In the genomic region with DNA sequence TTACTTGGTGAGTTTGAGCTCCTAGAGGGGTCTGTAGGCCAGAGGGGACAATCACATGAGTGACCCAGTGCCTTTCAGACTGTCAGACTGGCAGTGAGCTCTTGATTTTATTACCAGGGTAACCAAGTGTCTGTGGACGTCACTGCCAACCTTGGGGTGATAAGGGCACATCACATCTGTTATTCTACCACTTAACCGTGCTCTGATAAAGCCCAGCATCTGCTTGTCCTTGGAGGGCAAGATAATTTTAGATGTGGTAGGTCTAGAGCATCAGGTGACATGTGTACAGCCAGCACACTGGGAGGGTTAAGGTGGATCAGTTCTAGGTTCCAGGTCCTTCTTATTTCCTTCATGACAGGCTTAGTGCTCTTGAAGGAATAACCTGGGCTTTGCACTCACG, we compare ENCODE assay signal across 15 mouse cellular contexts.
DNase-seq lines count a peak whose midpoint lies in the region; ATAC-seq lines count a peak whose summit lies in the region.
"Had no signal": no experiment of that assay in that cellular context is flagged by ENCODE, and none has a peak within 500 bp of the region (broad histone marks: within the 10 kb centered on the region; RNA-seq: fewer than 3 reads in every experiment).

No protein-coding gene starts in this region.

- H3K36me3 ChIP-seq in heart, embryonic 12.5 days, result 0 out of 2 replicates have a peak, but pooled peaks cover 2% of the 10 kb centered on the region
- no peaks in the 10 kb centered on the region for H3K36me3 ChIP-seq in midbrain, embryonic 16.5 days (ENCODE audit: control insufficient read depth, insufficient read depth, low read length)
- H3K36me3 ChIP-seq: forebrain, embryonic 15.5 days; limb, embryonic 10.5 days; lung, embryonic 15.5 days; neural tube, embryonic 15.5 days had no signal

- no peak overlapping the region for H3K9ac ChIP-seq in heart, embryonic 12.5 days
- H3K9ac ChIP-seq in midbrain, embryonic 16.5 days (ENCODE audit: low read depth, low read length), result no peak overlapping the region
- H3K9ac ChIP-seq: forebrain, embryonic 15.5 days; lung, embryonic 15.5 days; neural tube, embryonic 15.5 days had no signal

- H3K9me3 ChIP-seq in heart, embryonic 12.5 days (replicated peaks), result no peaks in the 10 kb centered on the region
- no peaks in the 10 kb centered on the region for H3K9me3 ChIP-seq in midbrain, embryonic 16.5 days (replicated peaks; ENCODE audit: control insufficient read depth, low read length, poor library complexity, severe bottlenecking)
- H3K9me3 ChIP-seq: forebrain, embryonic 15.5 days; limb, embryonic 10.5 days; lung, embryonic 15.5 days; neural tube, embryonic 15.5 days had no signal

- ATAC-seq in heart, embryonic 12.5 days (ENCODE audit: insufficient number of reproducible peaks, low FRiP score), result no peak
- ATAC-seq in megakaryocyte, adult 5-6 weeks (ENCODE audit: poor library complexity, severe bottlenecking), result peak; percentile 15; the same call in 1 of the 2 replicates
- no peak for ATAC-seq in midbrain, embryonic 16.5 days
- ATAC-seq: forebrain, embryonic 15.5 days had no signal

- H3K27me3 ChIP-seq in heart, embryonic 12.5 days (replicated peaks), result no peaks in the 10 kb centered on the region
- no peaks in the 10 kb centered on the region for H3K27me3 ChIP-seq in midbrain, embryonic 16.5 days (ENCODE audit: control insufficient read depth, insufficient read depth, low read depth, low read length)
- H3K27me3 ChIP-seq: forebrain, embryonic 15.5 days; lung, embryonic 15.5 days; neural tube, embryonic 15.5 days had no signal

- no peak for DNase-seq in heart, postnatal 14 days
- peak; percentile 68 for DNase-seq in c-Kit-positive CD71-positive TER-119-positive erythroid progenitor cells, embryonic 14.5 days (ENCODE audit: low spot score)
- DNase-seq in heart, postnatal 4 days, result peak; percentile 22
- no peak for DNase-seq in urinary bladder, postnatal 10 days (ENCODE audit: low spot score)
- DNase-seq in cerebellum, adult 11 months, result no peak
- DNase-seq: cerebellum, adult 9-11 months; spleen, adult 18-20 months; thymus, postnatal 25 days had no signal

- intact Hi-C loops in heart, postnatal 14 days (cut with DNase I), result loop anchor here (5.0 kb wide), 2 partner anchors 42 to 102 kb away; no protein-coding TSS in a partner anchor

- no peak overlapping the region for H3K4me2 ChIP-seq in heart, embryonic 12.5 days
- no peak overlapping the region for H3K4me2 ChIP-seq in midbrain, embryonic 16.5 days (ENCODE audit: low read length)
- H3K4me2 ChIP-seq: forebrain, embryonic 15.5 days; lung, embryonic 15.5 days; neural tube, embryonic 15.5 days had no signal

- no peak overlapping the region for H3K4me3 ChIP-seq in heart, embryonic 12.5 days
- no peak overlapping the region for H3K4me3 ChIP-seq in midbrain, embryonic 16.5 days (ENCODE audit: low read depth, low read length)
- H3K4me3 ChIP-seq: forebrain, embryonic 15.5 days; limb, embryonic 10.5 days; lung, embryonic 15.5 days; neural tube, embryonic 15.5 days had no signal

- H3K27ac ChIP-seq in heart, embryonic 12.5 days (ENCODE audit: poor library complexity, severe bottlenecking), result 0 out of 2 replicates have a peak overlapping the region, but pooled peaks have one; percentile 3
- no peak overlapping the region for H3K27ac ChIP-seq in midbrain, embryonic 16.5 days (ENCODE audit: low read length)
- H3K27ac ChIP-seq: forebrain, embryonic 15.5 days; limb, embryonic 10.5 days; lung, embryonic 15.5 days; neural tube, embryonic 15.5 days had no signal

- peaks cover 31% of the 10 kb centered on the region for H3K4me1 ChIP-seq in heart, embryonic 12.5 days (replicated peaks)
- H3K4me1 ChIP-seq in midbrain, embryonic 16.5 days (ENCODE audit: control insufficient read depth, insufficient read depth, low read length), result peaks cover 3% of the 10 kb centered on the region; the same call in 1 of the 2 replicates
- H3K4me1 ChIP-seq: forebrain, embryonic 15.5 days; limb, embryonic 10.5 days; neural tube, embryonic 15.5 days had no signal

- 30% methylated on average over 3 of the region's 3 CpGs for WGBS in heart, embryonic 12.5 days
- 76% methylated on average over 3 of the region's 3 CpGs for WGBS in midbrain, embryonic 16.5 days

Comparison
In these comparisons a context has a peak if more than half of its experiments do, and no peak if none do; other contexts are left out.
1. DNase-seq: peak in c-Kit-positive CD71-positive TER-119-positive erythroid progenitor cells, embryonic 14.5 days (single experiment) and heart, postnatal 4 days (single experiment); none in heart, postnatal 14 days (0 of 2), urinary bladder, postnatal 10 days (single experiment) and cerebellum, adult 11 months (single experiment).